Mouse (Mus musculus): ENCODE data around the gene Spsb1.

Gene Spsb1

DNA sequence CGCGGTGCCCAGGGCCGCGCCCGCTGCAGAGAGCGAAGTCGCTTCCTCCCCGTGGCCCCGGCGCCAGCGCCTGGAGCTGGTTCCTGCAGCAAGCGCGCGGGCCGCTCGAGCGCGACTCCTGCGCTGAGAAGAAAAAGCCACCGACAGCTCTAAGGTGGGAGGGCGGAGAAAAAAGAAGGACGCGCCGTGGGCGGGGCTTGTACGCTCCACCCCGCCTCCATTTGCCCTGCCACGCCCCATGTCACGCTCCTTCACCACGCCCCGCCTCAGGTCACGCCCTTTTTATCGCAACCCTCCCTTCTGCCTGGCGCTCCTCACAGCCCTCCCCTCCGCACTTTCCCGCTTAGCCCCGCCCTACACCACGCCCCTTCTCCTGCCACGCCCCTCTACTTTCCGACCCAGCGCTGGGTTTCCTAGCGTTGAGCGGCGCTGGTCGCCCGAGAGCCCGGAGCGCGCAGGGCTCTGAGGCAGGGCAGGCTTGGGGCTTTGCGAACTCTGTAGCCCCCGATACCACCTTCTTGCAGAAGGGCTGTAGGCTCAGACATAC lies at the start of gene Spsb1:
Gene Spsb1, minus strand, starts transcription at position 151 of the 547 bp plus-strand sequence.
- DNase-seq (ENCODE audit: extremely low read depth, low read depth, low spot score): no peak

DNA sequence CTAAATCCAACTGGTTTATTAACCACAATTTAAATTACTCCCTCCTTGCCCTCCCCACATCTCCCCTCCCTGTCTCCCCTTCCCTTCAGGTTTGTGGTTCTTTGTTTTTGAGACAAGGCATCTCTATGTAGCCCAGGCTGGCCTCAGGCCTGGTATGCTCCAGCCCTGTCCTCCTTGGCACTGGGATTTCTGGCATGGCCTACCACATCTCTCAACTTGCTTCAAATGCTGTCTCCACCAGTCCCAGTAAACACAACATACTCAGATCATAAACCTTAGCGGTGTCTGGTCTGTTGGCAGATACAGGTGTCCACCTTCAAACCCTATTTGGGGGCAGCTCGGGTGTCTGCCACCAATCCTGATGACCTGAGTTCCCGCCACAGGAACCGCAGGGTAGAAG lies 48.8 kb upstream of the Spsb1 start:
- no peak for DNase-seq (ENCODE audit: extremely low read depth, low read depth, low spot score)

DNA sequence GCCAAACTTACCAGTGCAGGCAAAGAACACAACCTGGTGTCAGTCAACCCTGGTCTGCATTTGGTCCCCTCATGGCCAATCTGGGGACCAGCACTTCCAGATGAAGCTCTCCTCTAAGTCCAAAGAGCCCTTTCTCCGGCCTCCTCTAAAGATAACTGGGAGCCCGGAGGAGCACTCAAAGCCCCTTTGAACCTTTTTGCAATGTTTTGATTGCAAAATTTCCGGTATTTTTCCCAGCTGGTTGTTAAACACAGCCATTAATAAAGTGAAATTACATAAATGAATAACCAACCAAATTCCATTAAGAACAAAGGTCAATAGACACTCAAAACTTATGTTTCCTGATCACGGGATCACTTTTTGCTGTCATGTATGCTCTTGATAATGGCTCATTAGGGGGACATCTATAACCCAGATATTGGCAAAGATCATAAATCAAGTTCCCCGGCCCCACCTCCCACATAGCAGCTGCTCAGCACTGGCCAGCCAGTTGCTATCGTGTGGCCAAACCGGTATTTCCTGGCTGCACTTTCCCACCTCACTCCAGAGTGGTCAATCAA lies 48.3 kb upstream of the Spsb1 start:
- DNase-seq (ENCODE audit: extremely low read depth, low read depth, low spot score): no peak

DNA sequence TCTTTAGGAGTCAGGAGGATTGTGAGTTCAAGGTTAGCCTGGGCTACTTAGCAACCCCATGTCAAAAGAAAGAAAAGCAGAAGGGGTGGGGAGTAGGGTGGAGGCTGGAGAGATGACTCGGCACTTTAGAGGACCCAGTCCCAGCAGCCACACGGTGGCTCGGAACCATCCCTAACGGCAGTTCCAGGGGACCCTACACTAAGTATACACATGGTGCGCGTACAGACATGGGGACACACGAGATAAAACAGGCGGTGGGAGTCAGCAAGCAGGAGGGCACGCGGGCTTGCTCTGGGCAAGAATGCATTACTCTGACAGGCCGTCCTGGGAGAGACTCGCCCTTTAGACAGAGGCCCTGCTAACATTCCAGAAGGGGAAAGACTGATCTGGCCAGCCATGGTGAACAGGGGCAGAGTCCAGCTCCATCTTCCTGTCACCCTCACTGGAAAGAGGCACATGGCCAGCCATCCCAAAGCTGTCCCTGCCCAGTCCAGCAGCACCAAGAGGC lies 47.2 kb upstream of the Spsb1 start:
- DNase-seq (ENCODE audit: extremely low read depth, low read depth, low spot score): no peak

DNA sequence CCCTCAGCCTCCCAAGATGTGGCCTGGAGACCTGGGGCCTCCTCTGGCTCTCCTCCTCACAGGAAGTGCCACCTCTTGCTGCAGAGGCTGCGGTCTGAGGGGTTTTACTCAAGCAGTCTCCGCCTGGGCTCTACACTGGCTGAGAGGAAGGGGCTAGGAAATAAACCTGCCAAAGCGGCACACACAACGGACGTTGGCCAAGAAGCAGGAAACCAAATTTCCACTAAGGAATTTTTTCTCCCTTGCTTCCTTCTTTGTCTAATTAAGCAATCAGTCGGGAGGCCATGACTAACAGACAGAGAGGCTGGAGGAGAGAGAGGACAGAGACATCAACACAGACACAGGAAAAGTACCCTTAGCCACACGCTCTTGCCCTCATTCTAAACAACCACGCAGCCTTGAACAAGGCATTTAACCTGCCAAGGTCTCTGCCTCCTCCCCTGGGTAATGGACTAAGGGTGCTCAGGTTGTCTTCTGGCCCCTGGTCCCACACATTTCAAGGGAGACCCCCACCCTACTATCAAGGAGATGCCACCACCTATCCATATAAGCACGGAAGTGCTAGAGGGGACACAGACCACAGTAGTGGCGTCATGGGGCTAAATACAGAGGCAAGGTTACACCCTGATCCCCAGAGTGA lies 46.5 kb upstream of the Spsb1 start:
- DNase-seq (ENCODE audit: extremely low read depth, low read depth, low spot score): no peak

- no peak for DNase-seq (ENCODE audit: extremely low read depth, low read depth, low spot score)
These were observed 45.2 kb upstream of the Spsb1 start for GRCm38 (mm10) chr4:149999931-150000555.

- no peak for DNase-seq (ENCODE audit: extremely low read depth, low read depth, low spot score)
These were observed 44.7 kb upstream of the Spsb1 start for GRCm38 (mm10) chr4:149999510-149999900.

GRCm38 (mm10) chr4:149998786-149999509 lies 44.1 kb upstream of the Spsb1 start:
- peak; percentile 93 for DNase-seq (ENCODE audit: extremely low read depth, low read depth, low spot score)

GRCm38 (mm10) chr4:149997999-149998398 lies 43.2 kb upstream of the Spsb1 start:
- DNase-seq (ENCODE audit: extremely low read depth, low read depth, low spot score): no peak

DNA sequence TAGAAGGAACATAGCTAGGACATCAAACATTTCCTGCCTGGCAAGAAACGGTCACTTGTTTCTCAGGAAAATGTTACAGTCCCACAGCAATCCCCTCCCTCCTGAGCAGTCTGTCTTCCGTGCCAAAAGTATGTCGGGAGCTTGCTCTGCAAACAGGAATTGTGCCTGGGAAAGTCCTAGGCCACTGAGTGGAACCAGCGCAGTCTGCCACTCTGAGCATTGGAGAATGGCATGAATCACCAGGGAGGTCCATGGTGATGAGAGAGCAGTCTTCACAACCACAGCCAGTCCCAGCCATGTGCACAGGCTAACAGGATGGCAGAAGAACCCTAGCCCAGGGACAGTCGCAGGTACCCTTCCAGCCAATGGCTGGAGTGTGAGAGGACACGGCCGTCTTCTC lies 41.6 kb upstream of the Spsb1 start:
- DNase-seq (ENCODE audit: extremely low read depth, low read depth, low spot score): no peak

DNA sequence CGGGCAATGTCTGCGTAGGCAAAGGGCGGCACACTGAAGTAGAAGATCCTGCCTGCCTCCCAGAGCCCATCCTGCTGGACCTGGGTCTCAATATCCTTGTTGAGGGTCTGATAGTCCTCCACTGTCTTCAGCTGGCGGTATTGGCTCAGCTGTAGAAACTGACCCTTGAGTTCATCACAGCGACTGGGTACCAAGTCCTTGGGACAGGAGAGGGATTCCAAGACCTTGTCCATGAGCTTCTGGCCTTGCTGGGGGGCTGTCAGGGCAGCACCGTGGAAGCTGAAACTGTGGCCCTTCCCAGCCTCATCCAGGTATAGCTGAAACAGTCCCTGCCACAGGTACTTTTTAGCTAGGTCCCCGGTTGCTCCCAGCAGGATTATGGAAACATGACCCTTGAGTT lies 41.1 kb upstream of the Spsb1 start:
- DNase-seq (ENCODE audit: extremely low read depth, low read depth, low spot score): no peak

GRCm38 (mm10) chr4:149994218-149994617 lies 39.4 kb upstream of the Spsb1 start:
- DNase-seq (ENCODE audit: extremely low read depth, low read depth, low spot score): no peak

DNA sequence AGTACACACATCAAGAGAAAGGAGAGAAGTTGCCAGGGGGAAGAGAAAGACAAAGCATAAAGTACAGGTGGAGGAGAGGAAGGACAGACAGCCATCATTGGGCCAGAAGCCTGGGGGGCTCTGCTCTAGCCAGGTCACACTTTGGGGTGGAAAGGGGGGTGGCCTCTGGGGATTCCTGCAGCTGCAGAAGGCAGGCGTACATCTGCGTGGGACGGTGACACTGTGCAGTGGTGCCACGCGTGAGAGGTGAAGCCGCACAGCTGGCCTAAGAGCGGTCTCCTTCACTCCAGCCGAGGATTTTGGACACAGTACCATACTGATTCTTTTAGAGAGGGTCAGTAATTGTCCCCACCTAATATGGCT lies 37.8 kb upstream of the Spsb1 start:
- no peak for DNase-seq (ENCODE audit: extremely low read depth, low read depth, low spot score)

DNA sequence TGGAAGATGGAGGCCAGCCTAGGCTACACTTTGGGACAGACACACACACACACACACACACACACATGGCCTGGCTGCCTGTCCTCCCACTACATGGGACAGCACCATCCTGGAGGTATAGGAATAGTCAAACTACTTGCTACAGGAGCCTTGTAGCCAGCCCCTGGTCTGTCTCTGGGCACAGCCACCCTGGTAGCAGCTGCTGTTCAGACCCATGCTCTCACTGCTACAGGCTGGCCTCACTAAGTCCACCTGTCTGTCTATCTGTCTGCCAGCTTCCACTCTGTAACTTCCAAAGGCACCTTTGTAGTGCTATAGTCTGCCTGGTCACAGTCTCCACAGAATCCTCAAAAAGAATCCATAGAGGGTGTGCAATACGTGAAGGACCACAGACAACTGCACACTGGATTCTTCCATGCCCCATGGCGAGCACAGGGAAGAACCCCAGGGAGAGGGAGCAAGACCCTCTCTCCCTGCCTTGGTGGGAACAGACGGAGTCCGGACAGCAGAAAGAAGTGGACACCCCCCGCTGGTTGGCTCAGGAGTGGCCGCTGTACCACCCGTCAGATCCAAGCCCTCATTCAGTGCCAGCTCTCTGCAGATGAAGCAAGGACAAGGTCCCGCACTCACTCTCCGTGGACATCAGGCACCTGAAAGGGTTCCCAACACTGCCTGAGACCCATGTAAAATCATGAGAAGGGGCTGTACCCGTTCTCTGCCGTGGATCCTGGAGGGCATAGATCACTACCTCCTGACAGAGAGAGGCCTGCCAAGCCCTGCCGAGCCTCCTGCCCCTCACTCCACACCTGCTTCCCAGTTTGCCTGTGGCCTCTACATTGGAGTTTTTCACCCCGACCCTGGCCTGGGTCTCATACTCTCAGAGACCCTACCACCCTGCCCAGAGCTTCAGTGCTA lies 37.2 kb upstream of the Spsb1 start:
- no peak for DNase-seq (ENCODE audit: extremely low read depth, low read depth, low spot score)

DNA sequence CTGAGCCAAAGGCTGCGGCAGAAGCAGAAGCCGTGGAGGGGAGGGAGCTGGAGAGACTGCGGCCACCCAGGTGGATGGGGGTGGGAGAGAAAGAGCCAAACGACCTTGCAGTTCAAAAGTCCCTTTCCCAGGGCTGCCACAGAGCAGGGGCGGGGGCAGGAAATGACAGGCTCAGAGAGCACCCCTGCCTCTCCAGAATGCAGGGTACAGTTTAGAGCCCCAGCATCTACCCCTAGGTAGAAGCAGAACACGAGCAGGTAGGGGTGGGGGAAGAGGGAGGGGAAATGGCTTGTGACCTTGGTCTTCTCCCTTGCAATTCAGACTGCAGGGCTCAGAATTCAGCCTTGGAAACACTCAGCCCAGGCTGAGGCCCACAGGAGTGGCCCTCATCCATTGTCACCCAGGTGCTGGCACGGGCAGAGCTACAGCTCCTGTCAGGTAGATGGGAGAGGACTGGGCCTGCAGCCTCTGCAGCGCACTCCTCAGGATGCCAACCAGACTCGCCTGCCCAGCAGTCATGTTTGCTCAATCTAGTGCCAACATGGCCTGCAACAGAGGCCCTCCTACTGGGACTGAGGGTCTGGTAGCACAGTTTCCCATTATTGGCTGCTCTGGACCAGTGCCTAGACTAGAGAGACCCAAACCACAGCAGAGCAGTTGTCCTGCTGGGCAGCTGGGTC lies 36.3 kb upstream of the Spsb1 start:
- DNase-seq (ENCODE audit: extremely low read depth, low read depth, low spot score): no peak

DNA sequence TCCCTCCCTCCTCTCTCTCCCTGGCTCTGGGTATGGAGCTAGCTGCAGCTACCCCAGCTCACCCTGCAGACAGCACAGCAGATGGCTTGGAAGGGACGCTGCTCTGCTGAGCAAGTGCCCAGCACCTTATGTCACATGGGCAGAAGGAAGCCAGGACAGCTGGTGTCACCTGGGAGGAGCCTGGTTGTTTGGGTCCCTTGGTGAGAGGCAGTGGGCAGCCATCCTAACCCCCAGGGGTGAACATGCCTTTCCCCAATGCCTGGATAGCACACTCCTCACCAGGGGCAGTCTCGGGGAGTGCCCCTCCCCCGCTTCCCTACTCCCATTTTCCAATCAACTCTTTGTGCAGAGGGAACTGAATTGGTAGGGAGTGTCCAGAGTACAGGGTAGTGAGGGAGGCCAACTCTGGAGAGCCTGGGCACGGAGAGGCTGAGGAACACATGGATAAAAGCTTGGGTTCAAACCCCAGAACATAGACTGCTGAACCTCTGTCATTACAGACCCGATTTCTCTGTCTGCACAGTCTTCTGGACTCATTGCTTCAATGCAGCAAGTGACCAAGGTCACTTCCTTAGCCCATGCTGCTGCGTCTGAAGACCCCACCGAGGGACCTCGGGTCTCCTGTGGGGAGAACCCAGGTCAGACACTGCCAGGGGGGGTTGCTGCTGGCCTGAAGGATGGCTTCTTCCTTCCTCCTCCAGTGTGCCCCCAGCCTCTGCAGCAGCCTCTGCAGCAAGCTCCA lies 35.5 kb upstream of the Spsb1 start:
- DNase-seq (ENCODE audit: extremely low read depth, low read depth, low spot score): no peak

GRCm38 (mm10) chr4:149988931-149989556 lies 34.2 kb upstream of the Spsb1 start:
- DNase-seq (ENCODE audit: extremely low read depth, low read depth, low spot score): peak; percentile 88

DNA sequence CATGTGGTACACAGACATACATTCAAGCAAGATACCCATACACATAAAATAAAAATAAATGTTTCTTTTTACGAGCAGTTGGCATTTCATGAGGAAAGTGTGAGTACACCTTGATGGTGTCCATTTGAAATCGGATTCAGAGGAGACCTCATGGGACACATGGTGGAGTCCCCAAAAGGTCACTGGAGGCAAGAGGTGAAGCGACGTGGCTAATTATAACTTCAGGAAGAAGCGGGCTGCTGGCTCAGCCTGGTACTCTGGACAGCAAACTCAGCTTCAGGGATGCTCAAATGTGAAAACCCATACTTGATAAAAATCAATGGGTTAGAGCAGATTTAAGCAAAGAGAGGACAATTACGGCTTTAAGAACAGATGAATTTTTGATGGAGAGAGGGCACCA lies 33.5 kb upstream of the Spsb1 start:
- no peak for DNase-seq (ENCODE audit: extremely low read depth, low read depth, low spot score)

Measured in fat pad, adult 2 months (tissue).